Mouse (Mus musculus) forebrain, embryonic 13.5 days (tissue): ENCODE measurements around the gene Pex12. TPM values are rescaled to one million over a fixed set of nuclear protein-coding genes. Genes with fewer than 3 reads are reported as not detected.

ENCODE experiments used
- ATAC-seq: fragments of 200-750 bp; cut with Nextera tagmentation; 2 replicates; pipeline ENCODE4 v1.8.0; 2017
- H3K27ac ChIP-seq: fragments of 300-500 bp; sonication (generic); 2 replicates; pipeline ENCODE4 v1.5.1; 2015; ENCODE audit warnings: inconsistent platforms, mild to moderate bottlenecking, moderate library complexity
- H3K27me3 ChIP-seq: fragments of 300-500 bp; sonication (generic); 2 replicates; pipeline ENCODE4 v1.6.1; 2015; ENCODE audit warnings: mild to moderate bottlenecking, inconsistent platforms
- H3K36me3 ChIP-seq: fragments of 300-500 bp; sonication (generic); 2 replicates; pipeline ENCODE4 v1.6.1; 2015; ENCODE audit warnings: mild to moderate bottlenecking, inconsistent platforms; ENCODE audit not compliant: poor library complexity, severe bottlenecking
- H3K4me1 ChIP-seq: fragments of 300-500 bp; sonication (generic); 2 replicates; pipeline ENCODE4 v1.6.1; 2015; ENCODE audit warnings: inconsistent platforms
- H3K4me2 ChIP-seq: fragments of 300-500 bp; sonication (generic); 2 replicates; pipeline ENCODE4 v1.6.1; 2015; ENCODE audit warnings: inconsistent platforms, mild to moderate bottlenecking, moderate library complexity
- H3K4me3 ChIP-seq: fragments of 300-500 bp; sonication (generic); 2 replicates; pipeline ENCODE4 v1.5.1; 2015; ENCODE audit warnings: mild to moderate bottlenecking, inconsistent platforms
- H3K9ac ChIP-seq: fragments of 300-500 bp; sonication (generic); 2 replicates; pipeline ENCODE4 v1.6.1; 2015; ENCODE audit warnings: mild to moderate bottlenecking, inconsistent platforms
- H3K9me3 ChIP-seq: fragments of 300-500 bp; sonication (generic); replicated peaks from 2 replicates; pipeline ENCODE4 v1.6.1; 2016; ENCODE audit warnings: inconsistent platforms
- WGBS: fragments of 180-500 bp; shearing (Covaris S2); methylation state at CpG from one replicate; pipeline ENCODE4 v1.1.7; 2015; 5-methylcytosine and 5-hydroxymethylcytosine counted together
- polyA plus RNA-seq: library from polyadenylated mRNA; unstranded; fragments of >200 nt; fragmentation: Nextera tagmentation; extraction: Ambion mirVana; gene quantifications from 2 replicates; pipeline ENCODE4 v1.2.1, GENCODE M21; 2015

The Pex12 gene
- polyA plus RNA-seq, 1 experiment from 2014 or later = 18.2 TPM

- no peaks in the 10 kb centered on the region for H3K27me3 ChIP-seq
- no peak overlapping the region for H3K27ac ChIP-seq
- peaks cover 4% of the 10 kb centered on the region for H3K36me3 ChIP-seq
- no peak overlapping the region for H3K9ac ChIP-seq
- 64% methylated on average over 2 of the region's 2 CpGs for WGBS
- H3K4me2 ChIP-seq = no peak overlapping the region; the same call in 1 of the 2 replicates
- ATAC-seq = no peak
- H3K4me1 ChIP-seq = peaks cover 43% of the 10 kb centered on the region
- no peak overlapping the region for H3K4me3 ChIP-seq
- H3K9me3 ChIP-seq = no peaks in the 10 kb centered on the region
These were observed 955 bp downstream of the Pex12 start for GRCm38 (mm10) chr11:83301431-83301831.

GRCm38 (mm10) chr11:83299724-83300123 lies 2.7 kb downstream of the Pex12 start:
- H3K9ac ChIP-seq = no peak overlapping the region
- no peak overlapping the region for H3K4me2 ChIP-seq
- 94% methylated on average over 9 of the region's 9 CpGs for WGBS
- H3K27me3 ChIP-seq = no peaks in the 10 kb centered on the region
- peaks cover 36% of the 10 kb centered on the region for H3K4me1 ChIP-seq
- H3K27ac ChIP-seq = no peak overlapping the region
- peaks cover 18% of the 10 kb centered on the region for H3K36me3 ChIP-seq
- no peak for ATAC-seq
- no peak overlapping the region for H3K4me3 ChIP-seq
- no peaks in the 10 kb centered on the region for H3K9me3 ChIP-seq

- H3K27ac ChIP-seq = peak within 1 kb of the TSS; percentile 87
- peaks cover 32% of the 10 kb centered on the region for H3K4me1 ChIP-seq
- H3K9me3 ChIP-seq = no peaks in the 10 kb centered on the region
- peak within 1 kb of the TSS; percentile 82 for H3K9ac ChIP-seq
- H3K36me3 ChIP-seq = peaks cover 18% of the 10 kb centered on the region
- ATAC-seq = peak; percentile 94
- H3K4me3 ChIP-seq = peak within 1 kb of the TSS; percentile 73
- H3K27me3 ChIP-seq = no peaks in the 10 kb centered on the region
- peak within 1 kb of the TSS; percentile 61 for H3K4me2 ChIP-seq
- WGBS = 3% methylated on average over 56 of the region's 56 CpGs
These were observed 3.9 kb downstream of the Pex12 start, which contains the start of gene Ap2b1 for GRCm38 (mm10) chr11:83298225-83299195. Gene Ap2b1 (plus strand): TSS chr11:83299024.

- H3K4me3 ChIP-seq = peak overlapping the region; percentile 73
- no peak for ATAC-seq
- H3K4me2 ChIP-seq = peak overlapping the region; percentile 61
- no peaks in the 10 kb centered on the region for H3K27me3 ChIP-seq
- H3K9ac ChIP-seq = peak overlapping the region; percentile 82; the same call in 1 of the 2 replicates
- peaks cover 18% of the 10 kb centered on the region for H3K36me3 ChIP-seq
- 82% methylated on average over 6 of the region's 6 CpGs for WGBS
- H3K27ac ChIP-seq = no peak overlapping the region
- peaks cover 34% of the 10 kb centered on the region for H3K4me1 ChIP-seq
- H3K9me3 ChIP-seq = no peaks in the 10 kb centered on the region
These were observed 4.6 kb downstream of the Pex12 start for GRCm38 (mm10) chr11:83297816-83298215.

- Histone ChIP-seq H3K27ac (no peak overlapping the region), H3K9me3 (no peaks in the 10 kb centered on the region), H3K4me3 (0 out of 2 replicates have a peak overlapping the region, but pooled peaks have one; percentile 15), H3K4me1 (peaks cover 45% of the 10 kb centered on the region), H3K27me3 (no peaks in the 10 kb centered on the region), H3K36me3 (peaks cover 18% of the 10 kb centered on the region), H3K9ac (no peak overlapping the region), H3K4me2 (peak overlapping the region; percentile 91)
- whole genome bisulfite sequencing = 81% methylated on average over 2 of the region's 2 CpGs
- ATAC-seq = no peak
These were observed 8.3 kb downstream of the Pex12 start for GRCm38 (mm10) chr11:83294133-83294532.

GRCm38 (mm10) chr11:83293182-83293581 lies 9.2 kb downstream of the Pex12 start:
- ATAC-seq = no peak
- H3K36me3 ChIP-seq = peaks cover 18% of the 10 kb centered on the region
- 88% methylated on average over 1 of the region's 1 CpGs for WGBS
- peak overlapping the region; percentile 74 for H3K9ac ChIP-seq
- no peaks in the 10 kb centered on the region for H3K27me3 ChIP-seq
- no peak overlapping the region for H3K27ac ChIP-seq
- peaks cover 44% of the 10 kb centered on the region for H3K4me1 ChIP-seq
- H3K4me3 ChIP-seq = peak overlapping the region; percentile 66
- H3K4me2 ChIP-seq = peak overlapping the region; percentile 91
- no peaks in the 10 kb centered on the region for H3K9me3 ChIP-seq

GRCm38 (mm10) chr11:83292251-83292587 lies 10.2 kb downstream of the Pex12 start:
- ATAC-seq = no peak
- 3% methylated on average over 5 of the region's 5 CpGs for WGBS
- Histone ChIP-seq H3K27ac (0 out of 2 replicates have a peak overlapping the region, but pooled peaks have one; percentile 52), H3K9me3 (no peaks in the 10 kb centered on the region), H3K36me3 (peaks cover 18% of the 10 kb centered on the region), H3K27me3 (no peaks in the 10 kb centered on the region), H3K4me1 (peaks cover 35% of the 10 kb centered on the region), H3K9ac (peak overlapping the region; percentile 74), H3K4me3 (peak overlapping the region; percentile 66), H3K4me2 (peak overlapping the region; percentile 91)

- peak; percentile 100 for ATAC-seq
- peak overlapping the region; percentile 74 for H3K9ac ChIP-seq
- H3K27me3 ChIP-seq = no peaks in the 10 kb centered on the region
- H3K4me2 ChIP-seq = peak overlapping the region; percentile 91
- peak overlapping the region; percentile 66 for H3K4me3 ChIP-seq
- no peaks in the 10 kb centered on the region for H3K9me3 ChIP-seq
- peak overlapping the region; percentile 52; the same call in 1 of the 2 replicates for H3K27ac ChIP-seq
- H3K36me3 ChIP-seq = peaks cover 16% of the 10 kb centered on the region
- under 1% methylated on average over 36 of the region's 38 CpGs for WGBS
- peaks cover 32% of the 10 kb centered on the region for H3K4me1 ChIP-seq
These were observed 10.8 kb downstream of the Pex12 start for GRCm38 (mm10) chr11:83291375-83292250.

GRCm38 (mm10) chr11:83289633-83290032 lies 12.8 kb downstream of the Pex12 start:
- Histone ChIP-seq H3K27me3 (no peaks in the 10 kb centered on the region), H3K4me3 (no peak overlapping the region), H3K9ac (no peak overlapping the region), H3K27ac (no peak overlapping the region), H3K9me3 (no peaks in the 10 kb centered on the region), H3K36me3 (no peaks in the 10 kb centered on the region), H3K4me2 (no peak overlapping the region), H3K4me1 (peaks cover 29% of the 10 kb centered on the region)
- WGBS = 82% methylated on average over 2 of the region's 2 CpGs
- no peak for ATAC-seq

GRCm38 (mm10) chr11:83289036-83289435 lies 13.3 kb downstream of the Pex12 start:
- Histone ChIP-seq H3K4me2 (no peak overlapping the region), H3K36me3 (no peaks in the 10 kb centered on the region), H3K27ac (no peak overlapping the region), H3K4me1 (peaks cover 26% of the 10 kb centered on the region), H3K9me3 (no peaks in the 10 kb centered on the region), H3K4me3 (no peak overlapping the region), H3K9ac (no peak overlapping the region), H3K27me3 (no peaks in the 10 kb centered on the region)
- no peak for ATAC-seq
- 93% methylated on average over 5 of the region's 5 CpGs for WGBS

GRCm38 (mm10) chr11:83286566-83286965 lies 15.8 kb downstream of the Pex12 start, which contains the start of gene Slfn14:
Gene Slfn14 (minus strand): TSS chr11:83286726.
- Histone ChIP-seq H3K4me3 (no peak within 1 kb of the TSS), H3K4me2 (no peak within 1 kb of the TSS), H3K27ac (no peak within 1 kb of the TSS), H3K9me3 (no peaks in the 10 kb centered on the region), H3K27me3 (no peaks in the 10 kb centered on the region), H3K4me1 (peaks cover 7% of the 10 kb centered on the region; the same call in 1 of the 2 replicates), H3K36me3 (no peaks in the 10 kb centered on the region), H3K9ac (no peak within 1 kb of the TSS)
- 81% methylated on average over 1 of the region's 1 CpGs for WGBS
- no peak for ATAC-seq
